Mouse (Mus musculus) heart, adult 2 months (tissue): ENCODE measurements around the gene Snd1.

Experiments used
- CTCF ChIP-seq: fragments of 200-600 bp; IDR thresholded peaks from 2 replicates; pipeline ENCODE4 v1.8.1; 2022; ENCODE audit warnings: antibody characterized with exemption, mild to moderate bottlenecking, moderate library complexity
- EP300 ChIP-seq: fragments of 200-500 bp; IDR thresholded peaks from 2 replicates; pipeline ENCODE4 v1.6.1; 2011; ENCODE audit warnings: low read depth, low read length, control low read depth; ENCODE audit not compliant: insufficient read depth
- POLR2A ChIP-seq: fragments of 200-500 bp; IDR thresholded peaks from 2 replicates; pipeline ENCODE4 v1.6.1; 2011; ENCODE audit warnings: mild to moderate bottlenecking, low read depth, low read length, control low read depth; ENCODE audit not compliant: insufficient read depth

DNA sequence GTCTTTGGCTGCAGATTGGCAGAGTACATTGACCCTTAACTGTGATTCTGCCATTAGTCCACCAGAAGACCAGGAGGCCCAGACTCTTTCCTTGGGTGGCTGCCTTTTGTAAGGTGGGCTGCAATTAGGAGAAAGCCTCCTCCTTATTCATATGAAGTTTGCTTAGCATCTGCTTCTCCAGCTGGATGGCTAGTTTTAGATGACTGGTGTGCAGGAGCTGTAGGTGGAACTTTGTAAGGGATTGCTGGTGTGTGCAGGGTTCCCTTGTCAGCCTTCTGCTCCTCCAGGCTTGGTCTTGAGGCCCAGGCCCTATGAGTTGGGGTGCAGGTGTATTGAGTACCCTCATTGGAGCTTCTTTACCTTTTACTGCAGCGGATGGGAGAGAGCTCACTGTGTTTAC, 79.5 kb downstream of the Snd1 start:
- no peak for TF ChIP-seq POLR2A
- no peak for TF ChIP-seq CTCF
- no peak for TF ChIP-seq EP300
